Mouse (Mus musculus) heart, adult 2 months (tissue): ENCODE measurements at regions not wholly inside any gene's neighbourhood (a gene's known extent, or its start where the extent isn't known, plus 50 kb on each side); places are given as distances from the start of the nearest gene placed in this dataset.

Source experiments
- DNase-seq, 2 experiments: peaks; one replicate each; pipeline ENCODE4 v3.0.0; 2021
- H3K27ac ChIP-seq: fragments of 200-600 bp; 2 replicates; pipeline ENCODE4 v1.8.1; 2022
- H3K27me3 ChIP-seq: fragments of 200-500 bp; 2 replicates; pipeline ENCODE4 v1.6.1; 2012; ENCODE audit warnings: mild to moderate bottlenecking, low read length, inconsistent platforms, mixed read lengths; ENCODE audit not compliant: control insufficient read depth, insufficient read depth
- H3K36me3 ChIP-seq: fragments of 200-500 bp; 2 replicates; pipeline ENCODE4 v1.6.1; 2012; ENCODE audit warnings: low read length, inconsistent platforms; ENCODE audit not compliant: control insufficient read depth, insufficient read depth
- H3K4me1 ChIP-seq: fragments of 200-500 bp; 2 replicates; pipeline ENCODE4 v1.6.1; 2011; ENCODE audit warnings: low read length; ENCODE audit not compliant: control insufficient read depth, insufficient read depth
- H3K4me3 ChIP-seq: fragments of 200-600 bp; 2 replicates; pipeline ENCODE4 v1.8.1; 2022
- H3K79me2 ChIP-seq: fragments of 200-500 bp; replicated peaks from 2 replicates; pipeline ENCODE4 v1.6.1; 2012; ENCODE audit warnings: mild to moderate bottlenecking, inconsistent platforms, low read length, moderate library complexity, mixed read lengths; ENCODE audit not compliant: control insufficient read depth, insufficient read depth
- H3K9ac ChIP-seq: fragments of 200-500 bp; 2 replicates; pipeline ENCODE4 v1.6.1; 2012; ENCODE audit warnings: low read depth, mild to moderate bottlenecking, control low read depth, inconsistent platforms, low read length, mixed read lengths
- CTCF ChIP-seq: fragments of 200-600 bp; IDR thresholded peaks from 2 replicates; pipeline ENCODE4 v1.8.1; 2022; ENCODE audit warnings: antibody characterized with exemption, mild to moderate bottlenecking, moderate library complexity
- EP300 ChIP-seq: fragments of 200-500 bp; IDR thresholded peaks from 2 replicates; pipeline ENCODE4 v1.6.1; 2011; ENCODE audit warnings: low read depth, low read length, control low read depth; ENCODE audit not compliant: insufficient read depth
- POLR2A ChIP-seq: fragments of 200-500 bp; IDR thresholded peaks from 2 replicates; pipeline ENCODE4 v1.6.1; 2011; ENCODE audit warnings: mild to moderate bottlenecking, low read depth, low read length, control low read depth; ENCODE audit not compliant: insufficient read depth
- WGBS: fragments of 180-500 bp; shearing (Covaris S2); methylation state at CpG from one replicate; pipeline ENCODE4 v1.1.7; 2018; 5-methylcytosine and 5-hydroxymethylcytosine counted together
- intact Hi-C: fragments of 180-260 bp; cut with DNase I; formaldehyde crosslinking; loops from one replicate; pipeline ENCODE4 v1.15.1; 2025

GRCm38 (mm10) chr1:108182168-108182539, 592.3 kb downstream of the Serpinb8 start:
- no peak overlapping the region for H3K4me3 ChIP-seq
- no peak overlapping the region for H3K9ac ChIP-seq
- intact Hi-C loops = no loop called here
- WGBS = 42% methylated on average over 4 of the region's 4 CpGs
- no peak overlapping the region for H3K27ac ChIP-seq
- H3K79me2 ChIP-seq = no peaks in the 10 kb centered on the region
- H3K27me3 ChIP-seq = no peaks in the 10 kb centered on the region
- no peaks in the 10 kb centered on the region for H3K4me1 ChIP-seq
- no peak for DNase-seq
- H3K36me3 ChIP-seq = no peaks in the 10 kb centered on the region
- no peak for TF ChIP-seq EP300
- TF ChIP-seq POLR2A = no peak
- no peak for TF ChIP-seq CTCF

GRCm38 (mm10) chr1:108224047-108224446, 634.2 kb downstream of the Serpinb8 start:
- Histone ChIP-seq H3K4me3 (no peak overlapping the region), H3K27me3 (no peaks in the 10 kb centered on the region), H3K79me2 (no peaks in the 10 kb centered on the region), H3K4me1 (no peaks in the 10 kb centered on the region), H3K36me3 (no peaks in the 10 kb centered on the region), H3K27ac (no peak overlapping the region), H3K9ac (no peak overlapping the region)
- WGBS = 56% methylated on average over 1 of the region's 1 CpGs
- no peak for DNase-seq
- intact Hi-C loops = no loop called here
- TF ChIP-seq POLR2A = no peak
- no peak for TF ChIP-seq EP300
- TF ChIP-seq CTCF = no peak

GRCm38 (mm10) chr1:108240152-108240551, 650.3 kb downstream of the Serpinb8 start:
- H3K79me2 ChIP-seq = no peaks in the 10 kb centered on the region
- TF ChIP-seq CTCF = no peak
- TF ChIP-seq POLR2A = no peak
- no peak for TF ChIP-seq EP300
- intact Hi-C loops = no loop called here

DNA sequence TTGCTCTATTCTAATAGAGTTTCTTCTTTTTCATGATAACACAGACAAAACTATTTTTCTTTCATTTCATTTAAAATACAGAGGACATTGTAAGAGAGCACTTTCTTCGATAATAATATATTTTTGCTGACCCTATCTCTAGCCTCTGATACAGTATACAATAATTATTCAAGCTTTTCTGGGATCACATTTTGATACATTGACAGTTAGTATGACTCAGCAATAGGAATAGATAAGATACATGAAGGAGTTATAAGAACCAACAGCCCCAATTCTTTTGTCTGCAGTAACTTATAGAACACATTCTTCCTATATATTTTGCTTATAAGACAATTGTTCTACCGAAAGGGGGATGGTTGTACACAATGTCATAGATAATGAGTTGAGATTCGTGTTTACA, 665.3 kb downstream of the Serpinb8 start:
- TF ChIP-seq CTCF = no peak
- TF ChIP-seq EP300 = no peak
- TF ChIP-seq POLR2A = no peak
- WGBS = 66% methylated on average over 3 of the region's 3 CpGs
- H3K36me3 ChIP-seq = no peaks in the 10 kb centered on the region
- no peak for DNase-seq
- intact Hi-C loops = no loop called here
- no peak overlapping the region for H3K27ac ChIP-seq
- H3K79me2 ChIP-seq = no peaks in the 10 kb centered on the region
- H3K4me3 ChIP-seq = no peak overlapping the region
- no peak overlapping the region for H3K9ac ChIP-seq
- H3K27me3 ChIP-seq = no peaks in the 10 kb centered on the region
- H3K4me1 ChIP-seq = no peaks in the 10 kb centered on the region

More at GRCm38 (mm10) chr1:108240152-108240551, 650.3 kb downstream of the Serpinb8 start:
- no peak for DNase-seq
- no peaks in the 10 kb centered on the region for H3K36me3 ChIP-seq
- no peaks in the 10 kb centered on the region for H3K27me3 ChIP-seq
- H3K4me1 ChIP-seq = no peaks in the 10 kb centered on the region
- no peak overlapping the region for H3K4me3 ChIP-seq
- no peak overlapping the region for H3K27ac ChIP-seq
- no peak overlapping the region for H3K9ac ChIP-seq

DNA sequence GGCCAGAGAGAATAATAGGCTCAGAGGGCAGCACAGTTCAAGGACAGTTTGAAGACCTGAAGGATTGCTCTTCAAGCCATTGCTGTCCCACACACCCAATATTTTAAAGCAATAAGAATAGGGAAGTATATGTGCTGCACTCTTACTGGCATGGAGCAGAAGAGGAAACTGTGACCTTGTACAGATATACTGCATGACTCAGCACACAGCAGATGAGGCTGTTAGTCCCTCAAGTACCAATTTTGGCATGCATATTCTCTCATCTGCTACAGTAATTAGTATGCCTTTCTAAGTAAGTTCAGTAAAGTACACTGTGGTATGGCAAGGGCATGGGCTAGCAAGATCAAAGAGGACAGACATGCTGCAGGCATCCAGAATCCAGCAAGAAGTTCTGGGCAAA, 669.5 kb downstream of the Serpinb8 start:
- no peaks in the 10 kb centered on the region for H3K4me1 ChIP-seq
- no peak overlapping the region for H3K27ac ChIP-seq
- intact Hi-C loops = no loop called here
- no peaks in the 10 kb centered on the region for H3K36me3 ChIP-seq
- H3K79me2 ChIP-seq = no peaks in the 10 kb centered on the region
- no peak overlapping the region for H3K9ac ChIP-seq
- no peaks in the 10 kb centered on the region for H3K27me3 ChIP-seq
- DNase-seq = no peak
- H3K4me3 ChIP-seq = no peak overlapping the region
- TF ChIP-seq EP300 = no peak
- TF ChIP-seq CTCF = no peak
- no peak for TF ChIP-seq POLR2A

DNA sequence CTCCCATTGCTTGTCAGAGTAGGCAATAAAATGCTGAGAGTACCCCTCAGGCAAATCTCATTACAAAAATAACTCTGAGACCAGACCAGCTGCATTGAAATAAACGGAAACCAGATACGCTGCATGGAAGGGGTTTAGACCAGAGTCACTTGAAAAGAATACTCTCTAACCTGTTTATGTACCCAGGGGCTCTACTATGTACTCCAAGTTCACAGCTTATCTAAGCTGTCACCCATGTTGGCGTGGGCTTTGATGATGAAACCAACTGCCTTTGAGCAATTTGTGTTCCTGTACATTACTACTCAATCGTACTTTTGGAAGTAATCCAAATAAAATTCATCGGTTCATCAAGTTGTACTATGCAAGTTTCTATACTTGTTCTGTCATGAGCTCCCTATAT, 692.3 kb downstream of the Serpinb8 start:
- intact Hi-C loops = no loop called here

More for the DNA sequence above, 692.3 kb downstream of the Serpinb8 start:
- Histone ChIP-seq H3K9ac (no peak overlapping the region), H3K36me3 (no peaks in the 10 kb centered on the region), H3K4me3 (no peak overlapping the region), H3K27ac (no peak overlapping the region), H3K79me2 (no peaks in the 10 kb centered on the region), H3K4me1 (no peaks in the 10 kb centered on the region), H3K27me3 (no peaks in the 10 kb centered on the region)
- no peak for DNase-seq
- TF ChIP-seq EP300 (no peak), CTCF (no peak), POLR2A (no peak)
- 61% methylated on average over 5 of the region's 5 CpGs for WGBS
